Mouse (Mus musculus): ENCODE measurements around the gene Mks1.

DNA sequence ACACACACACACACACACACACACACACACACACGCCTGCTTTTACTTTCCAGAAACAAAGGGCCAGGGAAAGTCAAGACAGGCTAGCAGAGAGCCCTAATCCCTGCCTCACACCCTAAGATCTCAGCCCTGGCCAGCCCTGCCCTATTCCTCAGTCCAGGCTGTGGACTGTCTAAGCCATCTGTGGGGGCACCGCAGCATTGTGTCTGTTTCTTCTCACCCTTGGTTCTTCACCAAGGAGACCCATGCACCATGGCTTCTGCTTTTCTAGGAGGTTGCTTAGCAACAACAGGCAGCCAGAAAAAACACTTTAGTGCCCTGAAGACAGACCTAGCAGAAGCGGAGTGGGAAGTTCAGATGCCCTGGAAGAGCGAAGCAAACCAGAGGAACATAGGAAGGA lies 41.6 kb upstream of the Mks1 start:
- TF ChIP-seq CTCF (IDR thresholded peaks at IDR 0.05; ENCODE audit: low read depth) = no peak
- TF ChIP-seq EP300 (IDR thresholded peaks at IDR 0.05; ENCODE audit: low read depth) = no peak
